Mouse (Mus musculus): ENCODE results near the gene Rnase4.

DNA sequence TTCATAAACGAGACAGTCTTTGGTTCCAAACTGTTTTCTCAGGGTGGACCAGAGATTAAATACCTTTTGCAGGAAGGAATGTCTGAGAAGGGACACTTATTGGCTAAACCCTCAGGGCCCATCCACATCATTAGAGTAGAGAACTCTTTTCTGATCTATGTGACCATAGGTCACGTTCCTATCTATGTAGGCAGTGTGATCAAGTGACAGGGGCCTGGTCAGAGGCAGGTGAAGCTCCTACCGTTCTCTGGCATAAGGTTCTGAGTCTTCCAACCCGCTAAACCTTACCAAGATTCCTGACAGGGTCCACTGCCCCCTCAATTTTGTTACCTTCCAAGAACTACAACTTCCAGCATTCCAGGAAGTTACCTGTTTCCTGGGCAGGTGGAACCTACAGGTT lies 51.2 kb downstream of the Rnase4 start:
- TF ChIP-seq FLI1 (IDR thresholded peaks at IDR 0.05; ENCODE audit: low read length) (no peak), GATA1 (IDR thresholded peaks at IDR 0.05; ENCODE audit: borderline replicate concordance, low read length) (no peak)

Measured in megakaryocyte, embryonic 14.5 days (primary cell).